Mouse (Mus musculus) kidney, postnatal 0 days (tissue): ENCODE data around the gene Vwa8. TPM values are rescaled to one million over a fixed set of nuclear protein-coding genes. Genes with fewer than 3 reads are reported as not detected.

Experiments
- ATAC-seq: fragments of 200-750 bp; cut with Nextera tagmentation; replicated peaks from 2 replicates; pipeline ENCODE4 v1.8.0; 2017; ENCODE audit warnings: low read depth, moderate number of reproducible peaks, moderate TSS enrichment, moderate library complexity; ENCODE audit not compliant: low FRiP score
- DNase-seq: peaks from one replicate; pipeline ENCODE4 v3.0.0-alpha.2; 2016; ENCODE audit warnings: low spot score
- H3K27ac ChIP-seq: fragments of 300-500 bp; sonication (generic); 2 replicates; pipeline ENCODE4 v1.5.1; 2014; ENCODE audit warnings: mild to moderate bottlenecking
- H3K27me3 ChIP-seq: fragments of 300-500 bp; sonication (generic); 2 replicates; pipeline ENCODE4 v1.6.1; 2014; ENCODE audit warnings: low read length, mixed read lengths; ENCODE audit not compliant: insufficient read depth
- H3K36me3 ChIP-seq: fragments of 300-500 bp; sonication (generic); 2 replicates; pipeline ENCODE4 v1.6.1; 2014; ENCODE audit warnings: low read length, mixed read lengths; ENCODE audit not compliant: insufficient read depth
- H3K4me1 ChIP-seq: fragments of 300-500 bp; sonication (generic); replicated peaks from 2 replicates; pipeline ENCODE4 v1.6.1; 2014; ENCODE audit warnings: antibody characterized with exemption, low read length, mixed read lengths; ENCODE audit not compliant: insufficient read depth
- H3K4me2 ChIP-seq: fragments of 300-500 bp; sonication (generic); 2 replicates; pipeline ENCODE4 v1.6.1; 2014; ENCODE audit warnings: mild to moderate bottlenecking, low read length, moderate library complexity, mixed read lengths
- H3K4me3 ChIP-seq: fragments of 300-500 bp; sonication (generic); replicated peaks from 2 replicates; pipeline ENCODE4 v1.5.1; 2014; ENCODE audit warnings: low read depth, low read length
- H3K9ac ChIP-seq: fragments of 300-500 bp; sonication (generic); 2 replicates; pipeline ENCODE4 v1.6.1; 2014; ENCODE audit warnings: low read depth, low read length
- H3K9me3 ChIP-seq: fragments of 300-500 bp; sonication (generic); replicated peaks from 2 replicates; pipeline ENCODE4 v1.6.1; 2016; ENCODE audit warnings: low read length, inconsistent platforms, mixed read lengths
- CTCF ChIP-seq: IDR thresholded peaks from 2 replicates; pipeline ENCODE4 v1.5.1; 2016; ENCODE audit warnings: antibody characterized with exemption, low read depth, mild to moderate bottlenecking, moderate library complexity
- WGBS: fragments of 180-500 bp; shearing (Covaris S2); extraction: QIAGEN DNeasy Blood & Tissue Kit; methylation state at CpG from one replicate; pipeline ENCODE4 v1.1.7; 2014; 5-methylcytosine and 5-hydroxymethylcytosine counted together
- polyA plus RNA-seq: library from polyadenylated mRNA; unstranded; fragments of >200 nt; fragmentation: Nextera tagmentation; extraction: Ambion mirVana; gene quantifications from 2 replicates; pipeline ENCODE4 v1.2.1, GENCODE M21; 2015

Vwa8 gene
- polyA plus RNA-seq, 1 experiment from 2014 or later = 18.2 TPM

DNA sequence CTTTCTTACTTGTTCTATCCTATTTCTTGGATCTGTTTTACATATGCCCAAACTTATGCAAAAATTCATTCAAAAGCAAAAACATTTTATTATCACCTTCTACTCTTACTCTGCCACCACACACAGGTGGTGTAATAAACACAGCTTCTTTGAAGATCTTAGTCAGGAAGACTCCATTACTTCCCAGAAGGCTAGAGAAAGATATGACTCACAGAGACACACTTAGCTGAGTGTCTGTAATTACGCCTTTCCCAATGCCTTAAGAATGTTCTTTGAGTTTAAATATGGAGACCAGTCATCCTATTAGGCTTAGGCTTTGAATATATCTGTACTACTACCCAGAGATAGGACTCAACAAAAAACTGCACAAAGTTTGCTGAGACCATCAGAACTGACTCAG lies 338.1 kb downstream of the Vwa8 start:
- Histone ChIP-seq H3K27me3 (no peaks in the 10 kb centered on the region), H3K27ac (no peak overlapping the region), H3K4me3 (no peak overlapping the region), H3K9me3 (no peaks in the 10 kb centered on the region), H3K9ac (no peak overlapping the region), H3K4me2 (no peak overlapping the region), H3K4me1 (no peaks in the 10 kb centered on the region), H3K36me3 (no peaks in the 10 kb centered on the region)
- no peak for DNase-seq
- no peak for TF ChIP-seq CTCF
- no peak for ATAC-seq
- 100% methylated on average over 1 of the region's 1 CpGs for WGBS

DNA sequence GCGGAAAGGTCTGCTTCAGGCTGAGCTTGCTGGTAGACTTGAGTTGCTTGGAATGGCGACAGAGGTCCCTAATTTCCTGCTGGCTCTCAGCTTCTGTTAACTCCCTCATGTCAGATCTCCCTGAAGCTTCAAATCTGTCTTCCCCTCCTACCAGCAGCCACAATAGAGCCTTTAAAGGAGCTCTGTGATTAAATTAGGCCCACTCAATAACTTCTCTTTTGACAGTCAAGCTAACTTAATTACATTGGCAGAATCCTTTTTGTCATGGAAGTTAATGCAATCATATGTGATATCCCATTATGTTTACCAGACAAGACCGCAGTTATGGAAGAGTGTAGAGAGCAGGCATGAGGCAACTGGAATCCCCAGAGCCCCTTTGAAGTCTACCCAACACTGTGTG lies 347.9 kb downstream of the Vwa8 start:
- DNase-seq (peak; percentile 9), ATAC-seq (no peak)
- Histone ChIP-seq H3K9ac (no peak overlapping the region), H3K27me3 (no peaks in the 10 kb centered on the region), H3K4me1 (no peaks in the 10 kb centered on the region), H3K9me3 (no peaks in the 10 kb centered on the region), H3K4me3 (no peak overlapping the region), H3K27ac (no peak overlapping the region), H3K4me2 (no peak overlapping the region), H3K36me3 (no peaks in the 10 kb centered on the region)
- 59% methylated on average over 3 of the region's 3 CpGs for WGBS
- no peak for TF ChIP-seq CTCF

DNA sequence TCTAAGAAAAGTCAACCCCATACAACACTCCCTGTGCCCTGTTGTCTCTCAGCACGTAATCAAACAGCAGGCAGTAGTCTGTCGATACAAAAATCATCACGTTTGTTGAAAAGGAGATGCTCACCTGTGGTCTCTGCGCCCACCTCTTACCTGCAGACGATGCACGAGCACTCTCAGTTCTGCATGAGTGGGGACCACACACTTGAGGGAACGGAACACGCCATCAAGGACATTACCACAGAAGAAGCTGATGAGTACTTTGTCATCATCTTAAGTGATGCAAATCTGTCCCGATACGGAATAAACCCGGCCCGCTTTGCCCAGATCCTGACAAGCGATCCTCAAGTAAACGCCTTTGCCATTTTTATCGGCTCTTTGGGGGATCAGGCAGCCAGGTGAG lies 349.2 kb downstream of the Vwa8 start:
- H3K9ac ChIP-seq = no peak overlapping the region
- no peak for TF ChIP-seq CTCF
- no peak for DNase-seq
- H3K27me3 ChIP-seq = no peaks in the 10 kb centered on the region
- no peak overlapping the region for H3K4me2 ChIP-seq
- no peak overlapping the region for H3K27ac ChIP-seq
- no peaks in the 10 kb centered on the region for H3K9me3 ChIP-seq
- no peak for ATAC-seq
- 94% methylated on average over 15 of the region's 15 CpGs for WGBS
- no peaks in the 10 kb centered on the region for H3K4me1 ChIP-seq
- no peak overlapping the region for H3K4me3 ChIP-seq
- no peaks in the 10 kb centered on the region for H3K36me3 ChIP-seq

DNA sequence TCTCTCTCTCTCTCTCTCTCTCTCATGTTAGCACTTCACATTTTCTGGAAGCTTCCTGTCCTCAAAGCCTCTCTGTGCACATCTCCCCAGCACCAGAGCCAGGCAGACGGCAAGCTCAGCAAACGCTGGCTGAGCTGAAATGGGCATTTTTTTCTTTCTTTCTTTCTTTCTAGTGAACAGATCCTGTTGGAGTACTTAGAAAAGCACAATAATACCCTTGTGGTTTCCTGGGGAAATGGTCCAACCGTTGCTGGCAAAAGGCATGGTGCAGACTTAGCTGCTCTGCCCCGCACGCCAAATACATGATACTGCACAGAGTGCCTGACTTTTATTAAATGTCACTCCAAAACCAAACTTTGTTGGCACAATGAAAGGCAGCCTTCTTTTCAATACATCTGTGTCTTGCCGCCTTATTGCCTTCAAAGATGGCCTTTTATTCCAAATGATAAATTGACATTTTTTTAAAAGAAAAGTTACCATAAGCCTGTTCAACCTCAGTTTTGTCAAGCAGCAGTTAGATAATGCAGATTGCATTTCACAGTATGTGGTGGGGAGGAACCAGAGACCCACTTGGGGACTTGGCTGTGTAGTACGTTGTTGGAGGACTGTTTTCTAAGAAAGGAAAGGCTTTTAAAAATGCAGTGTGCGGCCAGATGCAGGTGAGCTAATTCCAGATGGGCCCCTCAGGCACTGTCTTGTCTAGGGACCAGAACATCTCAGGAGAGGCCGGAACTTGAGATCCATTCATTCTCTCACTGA lies 351.5 kb downstream of the Vwa8 start:
- Histone ChIP-seq H3K4me2 (no peak overlapping the region), H3K9me3 (no peaks in the 10 kb centered on the region), H3K4me1 (peaks cover 7% of the 10 kb centered on the region; the same call in 1 of the 2 replicates), H3K9ac (no peak overlapping the region), H3K4me3 (no peak overlapping the region), H3K36me3 (no peaks in the 10 kb centered on the region), H3K27me3 (no peaks in the 10 kb centered on the region), H3K27ac (no peak overlapping the region)
- ATAC-seq = no peak
- WGBS = 77% methylated on average over 9 of the region's 9 CpGs
- DNase-seq = no peak
- TF ChIP-seq CTCF = no peak

DNA sequence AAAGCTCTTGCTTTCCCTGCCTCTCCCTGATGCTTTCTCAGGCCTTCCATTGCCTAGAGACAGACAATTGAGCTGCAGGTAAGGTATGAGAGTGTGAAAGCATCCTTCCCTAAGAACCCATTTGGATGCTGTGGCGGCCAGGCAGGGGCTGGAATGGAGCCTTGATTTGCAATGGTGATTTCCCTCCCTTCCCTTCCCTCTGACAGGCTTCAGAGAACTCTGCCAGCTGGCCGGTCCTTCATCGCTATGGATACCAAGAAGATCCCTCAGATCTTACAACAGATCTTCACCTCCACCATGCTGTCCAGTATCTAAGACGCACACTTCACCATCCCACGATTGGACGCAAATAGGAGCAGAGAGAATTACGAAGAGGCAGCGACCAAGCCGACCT lies 352.0 kb downstream of the Vwa8 start:
- no peaks in the 10 kb centered on the region for H3K27me3 ChIP-seq
- H3K4me3 ChIP-seq = no peak overlapping the region
- H3K4me1 ChIP-seq = peaks cover 8% of the 10 kb centered on the region; the same call in 1 of the 2 replicates
- no peak for ATAC-seq
- no peak for TF ChIP-seq CTCF
- H3K27ac ChIP-seq = no peak overlapping the region
- 90% methylated on average over 9 of the region's 9 CpGs for WGBS
- H3K9ac ChIP-seq = no peak overlapping the region
- H3K36me3 ChIP-seq = no peaks in the 10 kb centered on the region
- H3K4me2 ChIP-seq = no peak overlapping the region
- DNase-seq = no peak
- no peaks in the 10 kb centered on the region for H3K9me3 ChIP-seq

DNA sequence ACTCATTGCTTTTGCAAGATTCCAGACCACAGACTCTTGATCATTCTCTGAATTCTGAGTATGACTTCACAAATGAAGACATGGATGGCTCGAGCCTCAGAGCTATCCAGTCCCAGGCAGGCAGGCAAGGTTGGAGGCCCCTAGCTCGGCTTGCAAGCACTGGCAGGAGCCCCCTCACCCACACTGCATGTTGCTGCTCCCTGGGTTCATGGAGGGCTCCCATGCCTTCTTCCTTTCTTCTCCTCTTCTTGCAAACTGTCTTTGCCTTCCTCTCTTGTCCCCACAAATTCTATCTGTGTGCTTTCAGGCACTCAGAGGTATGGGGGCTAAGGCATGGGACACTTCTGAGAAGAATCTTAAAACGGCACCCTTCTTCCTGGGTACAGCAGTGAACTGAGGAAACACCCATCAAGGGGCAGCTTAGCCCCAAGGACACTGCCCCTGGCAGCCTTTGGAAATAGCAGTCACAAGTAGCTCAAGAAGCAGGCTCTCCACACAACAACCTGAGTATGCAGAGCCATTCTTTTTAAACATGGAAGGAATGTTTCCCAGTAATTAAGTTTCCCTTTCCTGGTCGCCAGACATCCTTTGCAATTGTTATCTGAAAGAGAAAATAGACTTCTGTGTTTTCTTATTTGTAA lies 354.0 kb downstream of the Vwa8 start:
- TF ChIP-seq CTCF = no peak
- no peaks in the 10 kb centered on the region for H3K9me3 ChIP-seq
- H3K4me1 ChIP-seq = peaks cover 10% of the 10 kb centered on the region; the same call in 1 of the 2 replicates
- H3K36me3 ChIP-seq = no peaks in the 10 kb centered on the region
- H3K4me3 ChIP-seq = no peak overlapping the region
- no peak for ATAC-seq
- peak; percentile 29 for DNase-seq
- H3K27me3 ChIP-seq = no peaks in the 10 kb centered on the region
- whole genome bisulfite sequencing = 44% methylated on average over 4 of the region's 4 CpGs
- H3K4me2 ChIP-seq = no peak overlapping the region
- 0 out of 2 replicates have a peak overlapping the region, but pooled peaks have one; percentile 36 for H3K27ac ChIP-seq
- H3K9ac ChIP-seq = no peak overlapping the region
